Mouse (Mus musculus): Measurements from ENCODE around the gene Arhgap15. TPM values are rescaled to one million over a fixed set of nuclear protein-coding genes. Genes with fewer than 3 reads are reported as not detected.

Arhgap15 gene
- total RNA-seq, 2 experiments from 2014 or later, result 105 to 146 TPM

DNA sequence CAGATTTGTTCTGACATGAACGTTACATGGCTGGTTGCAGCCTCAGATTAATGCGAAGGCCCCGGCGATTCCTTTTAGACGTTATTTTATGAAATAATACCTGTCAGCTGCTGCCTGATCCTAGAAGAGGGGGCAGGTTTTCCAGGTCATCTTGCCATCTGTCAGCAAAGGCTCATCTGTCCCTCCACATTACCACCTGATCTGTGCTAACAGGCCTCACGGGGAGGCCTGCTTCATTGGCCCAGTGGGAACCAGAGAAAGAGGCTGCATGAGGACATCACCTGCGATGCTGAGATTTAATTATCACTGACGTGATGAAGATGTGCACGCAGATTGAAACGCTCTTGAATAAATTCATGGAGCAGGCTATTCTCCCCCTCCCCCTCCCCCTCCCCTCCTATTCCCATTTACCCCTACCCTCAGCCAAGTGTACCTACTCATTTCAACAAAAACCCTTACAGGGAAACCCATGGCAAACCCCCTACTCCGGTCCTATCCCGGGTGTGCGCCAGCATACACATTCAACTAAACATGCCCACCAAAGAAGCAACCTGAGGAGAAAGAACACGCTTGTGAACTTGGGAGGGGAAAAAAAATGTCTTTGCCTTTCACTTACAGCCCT, 268.9 kb downstream of the Arhgap15 start:
- ATAC-seq (replicated peaks; ENCODE audit: poor library complexity, severe bottlenecking), result no peak

DNA sequence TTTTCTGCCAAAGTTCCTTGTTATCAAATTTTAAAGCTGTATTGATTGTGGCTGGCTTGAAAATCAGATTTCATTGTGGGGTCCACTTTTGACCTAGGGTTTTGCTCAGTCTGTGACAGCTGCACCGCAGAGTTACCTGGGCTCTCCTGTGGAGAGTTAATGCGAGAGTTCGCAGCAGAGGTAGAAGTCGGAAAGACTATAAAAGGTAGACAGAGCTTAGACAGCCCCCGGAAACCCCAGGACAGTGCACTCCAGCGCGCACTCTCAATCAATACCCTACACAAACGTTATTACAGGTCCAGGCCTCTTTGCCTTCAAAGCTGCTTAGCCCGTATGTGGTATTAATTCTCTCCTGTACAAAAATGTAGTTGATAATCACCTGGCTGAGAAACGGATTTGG, 269.4 kb downstream of the Arhgap15 start:
- ATAC-seq (replicated peaks; ENCODE audit: poor library complexity, severe bottlenecking), result no peak

DNA sequence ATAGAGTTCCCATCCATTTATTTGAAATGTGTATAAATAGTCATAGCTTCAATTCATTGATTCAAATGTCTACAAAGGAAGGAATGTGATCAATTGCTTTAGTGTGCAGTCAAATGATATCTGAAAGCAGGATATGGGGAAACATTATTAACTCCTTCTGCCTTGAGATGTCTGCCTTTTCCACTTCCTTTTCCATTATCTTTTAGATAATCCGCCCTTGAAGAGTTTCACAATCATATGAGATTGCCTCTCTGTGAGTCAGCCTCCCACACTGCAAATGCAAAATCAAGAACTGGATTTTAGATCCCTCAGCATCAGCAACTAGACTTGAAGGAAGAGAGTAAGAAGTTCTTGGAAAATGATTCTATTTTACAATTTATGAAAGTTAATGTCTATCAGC, 276.1 kb downstream of the Arhgap15 start:
- ATAC-seq (replicated peaks; ENCODE audit: poor library complexity, severe bottlenecking), result peak; percentile 58

DNA sequence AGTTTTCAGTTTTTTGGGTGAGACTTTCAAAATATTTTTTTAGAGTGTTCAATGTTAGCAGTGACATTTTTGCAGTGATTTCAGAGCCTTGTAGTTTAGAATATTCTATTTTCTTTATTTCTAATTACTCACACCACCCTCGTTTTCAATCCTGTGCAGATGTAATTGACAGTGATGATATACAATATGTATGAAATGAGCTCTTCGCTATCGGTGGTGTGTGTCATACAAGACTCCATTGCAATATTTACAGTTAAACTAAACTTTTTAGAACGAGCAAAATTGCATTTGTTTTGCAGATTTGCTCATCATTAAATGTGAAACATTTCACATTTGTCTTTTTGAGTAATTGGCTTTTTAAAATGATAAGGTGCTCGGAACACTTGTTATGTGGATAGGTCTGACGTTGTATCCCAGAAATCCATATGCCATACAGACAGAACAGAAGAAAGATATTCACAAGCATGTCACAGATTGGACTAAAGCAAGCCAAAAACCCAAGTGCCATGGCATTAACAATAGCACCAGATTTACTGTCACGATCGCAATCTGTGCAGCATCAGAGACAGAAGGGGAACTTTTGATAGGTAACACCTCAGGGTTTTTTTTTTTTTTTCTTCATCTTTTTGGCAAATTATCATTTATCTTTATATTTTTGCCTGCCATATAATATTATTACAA, 280.6 kb downstream of the Arhgap15 start:
- no peak for ATAC-seq (replicated peaks; ENCODE audit: poor library complexity, severe bottlenecking)

DNA sequence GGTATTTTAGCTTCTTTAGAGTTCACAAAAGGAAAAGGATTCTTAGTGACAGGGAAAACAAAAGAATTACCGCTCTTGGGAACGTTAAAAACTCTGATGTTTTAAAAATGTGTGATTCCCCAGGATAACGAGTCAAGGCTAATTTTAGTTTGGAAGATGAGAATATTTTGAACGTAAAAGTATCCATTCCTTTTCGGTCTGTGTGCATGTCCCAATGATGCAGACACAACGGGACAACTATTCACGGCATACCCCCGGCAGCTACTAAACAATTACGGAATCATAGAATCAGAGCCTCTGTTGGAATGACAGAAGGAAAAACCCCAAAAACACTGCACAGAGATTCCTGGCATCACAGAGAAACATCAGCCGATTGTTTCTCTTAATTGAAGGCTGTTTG, 281.2 kb downstream of the Arhgap15 start:
- no peak for ATAC-seq (replicated peaks; ENCODE audit: poor library complexity, severe bottlenecking)

DNA sequence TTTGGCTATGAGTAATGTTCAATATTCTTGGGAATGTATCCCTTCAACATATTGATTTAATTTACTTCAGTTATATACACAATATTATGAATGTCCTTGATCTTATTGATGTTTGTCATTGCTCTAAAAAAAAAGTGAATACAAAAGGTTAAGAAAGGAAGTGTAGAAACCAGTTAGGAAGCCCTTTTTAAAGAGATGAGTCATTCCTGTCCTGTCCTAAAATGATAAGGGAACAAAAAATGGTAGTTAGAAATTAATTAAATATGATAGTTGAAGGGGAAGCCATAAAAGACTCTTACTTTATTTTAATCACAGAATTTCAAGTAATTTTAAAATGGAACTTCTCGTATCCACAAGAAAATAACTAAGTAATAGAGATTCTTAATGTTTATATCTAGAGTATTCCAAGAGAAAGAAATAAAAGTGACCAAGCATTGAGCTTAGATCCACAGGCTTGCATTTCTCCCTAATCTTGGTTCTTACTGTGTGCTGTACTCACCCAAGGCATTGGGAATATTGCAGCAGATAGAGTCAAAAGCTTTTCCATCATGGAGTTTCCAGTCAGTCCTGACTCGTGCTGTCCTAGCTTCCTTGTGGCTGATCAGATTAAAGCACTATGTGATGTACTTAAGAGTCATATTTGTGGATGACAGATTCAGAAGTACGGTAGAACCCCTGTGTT, 291.0 kb downstream of the Arhgap15 start:
- ATAC-seq (replicated peaks; ENCODE audit: poor library complexity, severe bottlenecking), result no peak

DNA sequence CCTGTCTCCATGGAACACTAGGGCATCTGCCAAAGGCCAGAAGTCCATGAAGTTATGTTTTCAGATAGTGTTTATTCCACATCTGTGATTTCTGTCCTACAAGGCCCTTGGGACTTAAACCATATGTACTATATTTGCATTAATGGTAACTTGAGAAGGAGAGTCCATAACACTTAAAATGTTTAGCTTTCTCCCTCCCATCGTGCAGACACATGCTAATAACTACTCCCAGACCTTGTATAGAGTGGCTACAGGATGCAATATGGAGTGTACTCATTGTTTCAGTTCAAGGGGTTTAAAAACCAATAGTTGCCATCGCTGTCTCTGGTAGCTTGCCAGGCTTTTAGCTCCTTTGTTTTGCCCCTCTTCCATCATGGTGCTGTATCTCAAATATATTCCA, 295.5 kb downstream of the Arhgap15 start:
- ATAC-seq (replicated peaks; ENCODE audit: poor library complexity, severe bottlenecking), result no peak

DNA sequence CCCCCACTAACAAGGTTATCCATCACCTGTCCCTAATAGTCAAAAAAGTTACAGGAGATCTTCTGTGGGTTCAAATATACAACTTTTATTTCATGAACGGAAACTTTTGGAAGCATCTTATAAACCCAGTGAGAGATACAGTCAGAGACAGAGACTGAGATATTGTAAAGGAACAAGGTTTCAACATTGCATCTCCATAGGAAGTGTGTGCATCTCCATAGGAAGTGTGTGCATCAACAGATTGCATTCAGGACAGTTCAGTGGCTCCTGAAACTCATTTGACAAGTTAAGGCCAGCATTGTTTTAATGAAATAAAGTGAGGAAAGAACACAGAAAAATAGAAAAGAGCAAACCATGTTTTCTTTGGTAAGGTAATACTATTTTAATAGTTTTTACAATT, 296.0 kb downstream of the Arhgap15 start:
- ATAC-seq (replicated peaks; ENCODE audit: poor library complexity, severe bottlenecking), result no peak

DNA sequence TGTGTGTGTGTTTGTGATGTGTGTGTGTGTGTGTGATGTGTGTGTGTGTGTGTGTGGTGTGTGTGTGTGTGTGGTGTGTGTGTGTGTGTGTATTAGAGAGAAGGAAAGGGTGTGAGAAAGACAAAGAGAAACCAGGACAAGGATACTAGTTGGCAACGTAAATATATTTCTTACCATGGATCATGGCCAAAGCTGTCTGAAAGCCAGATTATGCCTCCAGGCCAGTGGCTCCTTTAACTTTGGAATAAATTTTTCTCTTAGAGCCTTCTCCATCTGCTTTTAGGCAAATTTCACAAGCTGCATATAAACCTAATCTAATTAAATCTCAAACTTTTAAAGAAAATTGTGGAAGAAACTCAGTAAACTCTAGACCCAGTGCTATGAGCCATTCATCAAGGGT, 296.6 kb downstream of the Arhgap15 start:
- ATAC-seq (replicated peaks; ENCODE audit: poor library complexity, severe bottlenecking), result no peak

DNA sequence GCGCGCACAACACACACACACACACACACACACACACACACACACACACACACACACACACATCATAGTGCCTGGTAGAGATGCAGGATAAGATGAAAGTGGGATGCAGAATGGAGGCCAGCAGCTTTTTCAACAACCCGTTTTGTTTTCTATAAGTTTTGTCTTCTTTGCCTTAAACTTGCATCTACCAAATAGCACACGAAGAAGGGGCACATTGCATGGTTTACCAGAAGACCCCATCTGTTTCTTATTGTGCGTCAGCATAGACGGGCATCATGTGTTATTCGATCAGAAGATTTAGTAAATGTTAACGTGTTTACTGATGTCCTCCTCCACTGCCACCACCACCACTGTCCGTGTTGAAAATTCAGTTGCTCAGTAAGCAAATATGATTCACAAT, 311.7 kb downstream of the Arhgap15 start:
- no peak for ATAC-seq (replicated peaks; ENCODE audit: poor library complexity, severe bottlenecking)

DNA sequence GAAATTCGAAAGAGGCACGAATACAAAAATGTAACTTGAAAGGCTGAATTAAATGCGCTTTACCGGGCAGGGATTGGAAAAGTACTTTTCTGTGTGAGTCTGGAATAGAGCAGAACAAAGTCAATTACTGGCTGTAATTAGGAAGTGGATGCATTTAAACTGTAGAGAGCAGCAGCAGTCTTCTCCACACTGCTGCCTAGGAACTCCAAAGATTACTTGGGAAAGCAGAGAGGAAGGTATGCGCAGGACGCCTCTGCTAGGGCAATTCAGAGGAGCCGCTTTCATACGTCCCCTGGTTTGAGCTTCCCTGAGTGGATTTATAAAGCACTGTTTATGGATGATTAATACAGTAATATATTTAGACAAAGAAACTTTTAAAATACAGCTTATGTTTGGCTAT, 312.1 kb downstream of the Arhgap15 start:
- no peak for ATAC-seq (replicated peaks; ENCODE audit: poor library complexity, severe bottlenecking)

DNA sequence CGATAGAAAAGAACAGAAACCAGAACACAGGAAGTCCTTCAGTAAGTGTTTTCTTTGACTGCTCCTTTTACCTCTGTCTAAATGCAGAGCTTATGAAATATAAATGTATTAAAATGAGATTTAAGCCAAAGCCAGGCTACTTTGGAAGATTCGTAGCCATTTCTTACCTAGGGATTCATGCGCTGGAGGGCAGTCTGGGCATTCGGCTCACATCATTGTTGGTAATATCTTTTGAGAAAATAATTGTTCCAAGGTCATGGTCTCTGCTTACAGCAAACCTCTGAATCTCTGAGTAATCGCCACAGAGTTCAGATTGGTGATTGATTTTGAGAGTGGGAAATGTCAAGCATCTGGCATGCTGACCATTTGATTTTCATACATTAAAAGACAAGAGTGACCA, 316.4 kb downstream of the Arhgap15 start:
- ATAC-seq (replicated peaks; ENCODE audit: poor library complexity, severe bottlenecking), result no peak

DNA sequence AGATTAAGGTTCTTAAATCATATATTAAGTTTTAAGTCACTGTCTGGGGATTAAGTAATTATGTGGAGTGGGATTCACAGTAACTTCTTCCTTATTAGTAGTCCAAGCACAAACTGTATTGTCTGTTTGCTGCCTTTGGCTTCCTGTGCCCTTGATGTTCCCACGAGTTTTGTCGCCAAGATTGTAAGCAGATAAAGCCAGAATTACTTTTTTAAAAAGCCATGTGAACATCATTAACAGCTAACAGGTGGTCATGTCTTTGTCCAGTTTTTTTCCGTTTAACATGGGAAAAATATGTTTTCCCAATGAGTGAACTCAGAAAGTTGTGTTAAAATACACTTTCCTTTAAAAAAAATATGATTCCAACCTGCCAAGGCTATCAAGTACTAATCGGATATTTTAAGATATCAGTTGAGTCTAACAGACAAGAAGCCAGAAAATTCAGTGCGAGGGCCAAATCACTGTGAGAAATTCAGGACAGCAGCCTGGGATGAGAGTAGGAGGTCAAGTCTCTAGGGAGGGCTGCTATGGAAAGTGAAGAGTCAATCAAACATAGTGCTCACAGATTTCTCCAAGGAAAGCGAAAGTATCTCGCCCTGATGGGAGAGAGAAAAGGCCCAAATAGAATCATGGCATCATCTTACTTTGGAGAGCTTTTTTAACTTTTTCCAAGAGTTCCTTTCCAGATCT, 319.7 kb downstream of the Arhgap15 start:
- ATAC-seq (replicated peaks; ENCODE audit: poor library complexity, severe bottlenecking), result no peak

DNA sequence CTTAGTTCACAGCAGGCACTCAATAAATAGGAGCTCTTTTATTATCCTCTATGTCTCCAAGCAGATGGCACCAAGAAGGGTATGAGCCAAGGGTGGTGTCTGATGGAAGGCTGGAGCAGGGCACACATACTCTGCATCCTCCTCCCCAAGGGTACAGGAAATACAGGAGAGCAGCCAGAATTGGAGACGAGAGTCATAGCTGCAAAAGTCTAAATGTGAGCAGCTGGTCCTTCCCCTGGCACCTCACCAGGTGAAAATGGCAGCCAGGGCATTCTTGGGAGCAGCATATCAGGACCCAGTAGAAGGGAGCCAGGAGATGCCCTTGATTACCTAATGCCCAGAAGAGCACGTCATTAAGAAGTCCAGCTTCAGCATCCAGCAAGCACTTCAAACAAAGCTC, 320.3 kb downstream of the Arhgap15 start:
- no peak for ATAC-seq (replicated peaks; ENCODE audit: poor library complexity, severe bottlenecking)

DNA sequence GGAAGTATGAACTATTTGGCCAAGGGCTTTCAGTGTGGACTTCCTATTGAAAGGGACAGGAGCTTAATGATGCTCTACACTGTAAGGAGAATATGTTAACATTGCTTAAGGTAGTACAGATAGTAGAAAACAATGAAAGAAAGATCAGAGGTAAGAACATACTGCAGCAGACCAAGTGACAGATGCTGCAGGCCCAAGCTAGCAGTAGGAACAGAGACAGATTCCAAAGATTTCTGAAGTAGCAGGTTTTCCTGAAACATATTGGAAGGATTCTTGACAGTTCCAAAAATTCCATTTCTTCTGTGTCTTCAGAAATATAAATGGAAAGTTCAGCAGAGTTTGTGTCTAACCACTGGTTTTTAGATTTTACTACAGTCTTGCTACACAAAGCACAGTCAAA, 327.9 kb downstream of the Arhgap15 start:
- no peak for ATAC-seq (replicated peaks; ENCODE audit: poor library complexity, severe bottlenecking)

DNA sequence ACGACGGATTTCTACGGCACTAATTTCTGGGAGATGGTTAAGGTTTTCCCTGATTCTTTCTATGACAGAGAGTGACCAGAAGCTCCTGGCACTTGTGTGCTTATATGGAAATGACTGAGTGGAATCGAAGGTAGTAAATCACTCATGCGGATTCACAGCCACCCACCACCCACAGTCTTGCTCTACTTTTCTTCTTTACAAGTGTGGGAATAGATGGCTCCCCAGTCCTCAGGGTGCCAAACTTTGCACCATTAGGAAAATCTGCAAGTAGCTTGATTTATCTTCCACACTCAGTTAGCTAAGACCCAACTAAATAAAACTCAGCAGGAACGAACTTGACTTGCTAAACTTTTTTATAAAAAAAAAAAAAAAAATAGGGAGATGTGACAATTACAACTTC, 331.9 kb downstream of the Arhgap15 start:
- ATAC-seq (replicated peaks; ENCODE audit: poor library complexity, severe bottlenecking), result no peak

DNA sequence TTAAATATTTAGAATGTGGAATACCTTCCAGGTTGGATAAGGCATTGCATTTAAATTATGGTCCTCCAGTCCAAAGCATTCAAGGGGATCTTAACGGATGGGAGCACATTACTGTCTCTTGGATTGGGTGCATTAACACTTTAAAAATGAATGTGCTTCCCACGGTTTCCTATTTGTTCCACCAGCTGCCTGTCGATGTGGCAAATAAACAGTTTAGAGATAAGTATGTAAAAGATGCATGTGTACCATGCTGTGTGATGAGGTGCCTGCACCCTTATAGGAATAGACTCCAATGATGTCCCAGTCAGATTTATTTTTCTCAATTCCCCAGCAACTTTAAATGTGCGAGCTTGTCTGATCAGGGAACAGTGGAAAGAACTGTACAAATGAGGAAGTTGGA, 332.6 kb downstream of the Arhgap15 start:
- no peak for ATAC-seq (replicated peaks; ENCODE audit: poor library complexity, severe bottlenecking)

DNA sequence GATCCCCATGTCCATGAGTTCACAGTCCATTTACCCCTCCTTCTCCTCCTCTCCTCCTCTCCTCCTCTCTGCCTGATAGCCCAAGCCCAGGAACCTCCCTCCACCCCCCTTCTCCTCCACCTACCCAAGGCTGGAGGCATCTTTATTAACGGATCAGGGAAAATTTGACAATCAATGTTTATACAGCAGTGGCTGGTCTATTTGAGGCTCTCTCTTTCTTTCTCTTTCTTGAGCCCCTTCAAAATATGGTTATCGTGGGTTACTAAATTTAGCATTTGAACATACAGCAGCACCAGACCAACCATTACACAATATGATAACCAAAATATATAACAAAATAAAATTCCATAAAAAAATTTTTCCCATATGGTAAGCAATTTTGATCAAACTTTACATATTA, 335.8 kb downstream of the Arhgap15 start:
- ATAC-seq (replicated peaks; ENCODE audit: poor library complexity, severe bottlenecking), result no peak

DNA sequence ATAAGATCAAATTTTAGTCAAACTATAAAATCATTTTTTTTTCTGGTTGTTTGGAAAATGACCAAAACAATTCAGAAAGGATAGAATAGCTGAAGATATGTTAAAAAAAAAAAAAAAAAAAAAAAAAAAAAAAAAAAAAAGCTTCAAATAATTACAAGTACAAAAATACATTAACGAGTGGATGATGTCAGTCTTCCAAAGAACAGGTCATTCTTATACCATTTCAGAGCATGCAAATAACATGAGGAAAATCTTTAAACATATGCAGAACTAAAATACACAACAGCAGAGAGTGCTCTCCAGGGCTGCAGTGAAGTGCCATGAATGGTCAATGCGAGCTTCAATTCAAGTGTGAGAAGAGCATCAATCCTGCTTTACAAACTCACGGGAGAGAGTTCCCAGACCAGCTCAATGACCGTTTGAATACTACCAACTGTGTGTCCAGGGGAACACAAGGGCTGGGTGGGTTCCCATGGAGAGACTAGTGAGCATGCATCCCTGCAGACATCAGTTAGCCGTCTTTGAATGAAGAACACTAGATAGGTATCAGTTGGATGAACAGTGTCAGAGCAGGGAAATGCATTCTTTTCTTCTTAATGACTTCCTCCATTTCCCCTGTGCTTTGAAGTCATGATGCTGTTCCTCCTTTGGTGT, 337.9 kb downstream of the Arhgap15 start:
- no peak for ATAC-seq (replicated peaks; ENCODE audit: poor library complexity, severe bottlenecking)

DNA sequence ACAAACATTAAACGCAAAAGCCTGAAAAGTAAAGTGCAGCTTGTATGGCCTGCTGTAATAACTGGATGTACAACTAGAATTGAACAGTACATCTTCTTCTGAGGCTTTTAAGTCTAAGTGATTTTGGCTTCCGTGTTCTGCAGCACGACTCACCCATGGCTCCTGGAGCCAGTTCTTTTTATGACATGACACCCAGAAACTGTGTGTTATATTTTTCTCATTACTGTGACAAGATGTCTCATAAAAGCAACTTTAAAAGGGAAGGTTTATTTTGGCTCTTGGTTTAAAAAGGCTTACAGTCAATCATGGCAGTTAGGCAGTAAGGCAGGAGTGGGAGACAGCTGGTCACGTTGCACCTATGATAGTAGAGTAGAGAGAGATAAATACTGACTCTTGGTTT, 349.9 kb downstream of the Arhgap15 start:
- no peak for ATAC-seq (replicated peaks; ENCODE audit: poor library complexity, severe bottlenecking)

DNA sequence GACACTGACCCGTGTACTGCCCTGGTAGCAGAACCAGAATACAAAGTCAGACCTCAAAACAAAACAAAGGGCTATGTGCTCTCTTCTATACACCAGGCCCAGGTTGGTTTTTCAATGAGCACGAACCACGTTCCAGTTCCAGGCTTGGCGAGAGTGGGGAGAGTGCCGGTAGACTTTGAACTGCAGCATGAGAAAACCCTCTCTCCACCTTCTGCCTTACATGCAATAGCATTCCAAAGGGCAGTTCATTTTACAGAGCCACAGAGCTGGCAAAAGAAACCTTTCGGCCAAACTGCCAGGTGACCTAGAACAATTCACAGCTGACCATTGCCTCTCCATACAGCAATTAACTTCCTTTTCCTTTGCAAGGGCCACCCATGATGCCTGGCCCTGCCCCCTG, 353.7 kb downstream of the Arhgap15 start:
- no peak for ATAC-seq (replicated peaks; ENCODE audit: poor library complexity, severe bottlenecking)
